Mouse (Mus musculus) heart, adult 2 months (tissue): Measurements from ENCODE around the gene BC005624. TPM values are rescaled to one million over a fixed set of nuclear protein-coding genes. Genes with fewer than 3 reads are reported as not detected.

Source experiments
- DNase-seq, 2 experiments: peaks; one replicate each; pipeline ENCODE4 v3.0.0; 2021
- H3K27ac ChIP-seq: fragments of 200-600 bp; 2 replicates; pipeline ENCODE4 v1.8.1; 2022
- H3K27me3 ChIP-seq: fragments of 200-500 bp; 2 replicates; pipeline ENCODE4 v1.6.1; 2012; ENCODE audit warnings: mild to moderate bottlenecking, low read length, inconsistent platforms, mixed read lengths; ENCODE audit not compliant: control insufficient read depth, insufficient read depth
- H3K36me3 ChIP-seq: fragments of 200-500 bp; 2 replicates; pipeline ENCODE4 v1.6.1; 2012; ENCODE audit warnings: low read length, inconsistent platforms; ENCODE audit not compliant: control insufficient read depth, insufficient read depth
- H3K4me1 ChIP-seq: fragments of 200-500 bp; 2 replicates; pipeline ENCODE4 v1.6.1; 2011; ENCODE audit warnings: low read length; ENCODE audit not compliant: control insufficient read depth, insufficient read depth
- H3K4me3 ChIP-seq: fragments of 200-600 bp; 2 replicates; pipeline ENCODE4 v1.8.1; 2022
- H3K79me2 ChIP-seq: fragments of 200-500 bp; replicated peaks from 2 replicates; pipeline ENCODE4 v1.6.1; 2012; ENCODE audit warnings: mild to moderate bottlenecking, inconsistent platforms, low read length, moderate library complexity, mixed read lengths; ENCODE audit not compliant: control insufficient read depth, insufficient read depth
- H3K9ac ChIP-seq: fragments of 200-500 bp; 2 replicates; pipeline ENCODE4 v1.6.1; 2012; ENCODE audit warnings: low read depth, mild to moderate bottlenecking, control low read depth, inconsistent platforms, low read length, mixed read lengths
- CTCF ChIP-seq: fragments of 200-600 bp; IDR thresholded peaks from 2 replicates; pipeline ENCODE4 v1.8.1; 2022; ENCODE audit warnings: antibody characterized with exemption, mild to moderate bottlenecking, moderate library complexity
- EP300 ChIP-seq: fragments of 200-500 bp; IDR thresholded peaks from 2 replicates; pipeline ENCODE4 v1.6.1; 2011; ENCODE audit warnings: low read depth, low read length, control low read depth; ENCODE audit not compliant: insufficient read depth
- POLR2A ChIP-seq: fragments of 200-500 bp; IDR thresholded peaks from 2 replicates; pipeline ENCODE4 v1.6.1; 2011; ENCODE audit warnings: mild to moderate bottlenecking, low read depth, low read length, control low read depth; ENCODE audit not compliant: insufficient read depth
- WGBS: fragments of 180-500 bp; shearing (Covaris S2); methylation state at CpG from one replicate; pipeline ENCODE4 v1.1.7; 2018; 5-methylcytosine and 5-hydroxymethylcytosine counted together
- intact Hi-C: fragments of 180-260 bp; cut with DNase I; formaldehyde crosslinking; loops from one replicate; pipeline ENCODE4 v1.15.1; 2025
- polyA plus RNA-seq: library from polyadenylated mRNA; depleted of rRNA; stranded (reverse); fragments of >200 nt; gene quantifications from 2 replicates; pipeline ENCODE4 v1.2.3, GENCODE M21; 2012
- total RNA-seq, 2 experiments: library from RNA; stranded (reverse); gene quantifications; 2 replicates each; pipeline ENCODE4 v1.2.3; 2021

The BC005624 gene
- total and polyA plus RNA-seq, 3 experiments, result 14.7 to 21.7 (median 20.6) TPM

DNA sequence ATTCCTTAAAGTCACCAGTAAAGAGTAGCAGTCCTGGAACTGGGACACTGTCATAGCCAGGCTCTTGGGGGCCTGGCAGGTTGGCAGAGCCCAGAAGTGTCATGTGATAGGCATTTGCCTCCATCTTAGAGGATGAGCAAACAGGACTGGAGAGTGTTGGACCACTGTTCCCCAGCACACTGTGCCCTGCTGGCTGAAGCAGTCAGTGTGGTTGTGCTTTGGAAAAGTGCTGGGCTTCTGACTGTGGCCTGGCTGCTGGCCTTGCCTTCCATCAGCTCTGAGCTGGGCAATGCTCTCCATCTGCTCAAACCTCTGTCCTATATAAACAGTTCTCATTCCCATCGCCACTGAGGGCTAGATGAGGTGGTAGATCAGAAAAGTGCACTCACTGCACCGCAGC is 38.2 kb upstream of the BC005624 start:
- H3K79me2 ChIP-seq, result no peaks in the 10 kb centered on the region
- H3K27me3 ChIP-seq, result no peaks in the 10 kb centered on the region
- H3K9ac ChIP-seq, result no peak overlapping the region
- H3K27ac ChIP-seq, result no peak overlapping the region
- DNase-seq, result no peak
- no peaks in the 10 kb centered on the region for H3K36me3 ChIP-seq
- 85% methylated on average over 2 of the region's 2 CpGs for WGBS
- H3K4me3 ChIP-seq, result no peak overlapping the region
- H3K4me1 ChIP-seq, result no peaks in the 10 kb centered on the region
- intact Hi-C loops, result loop anchor here (5.0 kb wide), 1 partner anchor 167 kb away; no protein-coding TSS in a partner anchor
- TF ChIP-seq CTCF (no peak), EP300 (no peak), POLR2A (no peak)

DNA sequence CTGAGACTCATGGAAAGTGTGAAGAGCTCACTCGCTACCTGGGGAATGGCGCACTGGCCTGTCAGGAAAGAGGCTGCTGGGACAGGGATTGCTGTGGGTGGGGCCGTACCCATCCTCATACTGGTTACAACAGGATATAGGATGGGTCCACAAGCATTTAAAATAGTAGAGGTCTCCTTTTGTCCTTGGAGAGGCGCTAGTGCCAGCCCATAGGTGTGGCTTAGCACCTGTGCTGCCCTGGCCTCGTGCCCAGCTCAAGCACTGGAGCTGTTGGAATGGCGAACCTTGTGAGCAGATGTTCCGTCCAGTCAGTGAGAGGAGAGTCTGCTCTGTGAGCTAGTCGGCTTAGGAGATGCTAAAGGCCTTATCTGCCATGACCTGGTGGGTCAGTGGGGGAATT is 37.0 kb upstream of the BC005624 start:
- H3K27me3 ChIP-seq, result no peaks in the 10 kb centered on the region
- H3K4me3 ChIP-seq, result no peak overlapping the region
- TF ChIP-seq EP300 (no peak), POLR2A (no peak), CTCF (no peak)
- H3K4me1 ChIP-seq, result no peaks in the 10 kb centered on the region
- H3K36me3 ChIP-seq, result no peaks in the 10 kb centered on the region
- intact Hi-C loops, result no loop called here
- WGBS, result 75% methylated on average over 8 of the region's 8 CpGs
- no peaks in the 10 kb centered on the region for H3K79me2 ChIP-seq
- H3K27ac ChIP-seq, result no peak overlapping the region
- DNase-seq, result no peak
- no peak overlapping the region for H3K9ac ChIP-seq

DNA sequence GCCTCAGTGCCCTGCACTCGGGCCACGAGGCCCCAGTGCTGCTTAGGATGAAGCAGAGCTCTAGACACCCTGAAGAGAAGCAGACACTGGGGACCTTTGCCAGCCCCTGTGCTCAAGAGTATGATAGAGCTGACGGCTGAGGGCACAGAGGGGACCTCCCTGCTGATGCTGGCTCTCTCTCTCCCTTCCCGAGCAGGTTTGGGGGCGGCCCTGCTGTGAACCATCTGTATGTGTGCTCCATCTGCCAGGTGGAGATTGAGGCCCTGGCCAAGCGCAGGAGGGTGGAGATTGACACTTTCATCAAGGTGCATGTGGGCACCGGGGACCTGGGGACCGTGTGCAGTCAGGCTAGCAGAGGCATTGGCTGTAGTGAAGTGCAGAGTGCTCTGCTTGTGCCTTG is 36.5 kb upstream of the BC005624 start:
- Histone ChIP-seq H3K79me2 (no peaks in the 10 kb centered on the region), H3K36me3 (no peaks in the 10 kb centered on the region), H3K4me3 (no peak overlapping the region), H3K4me1 (no peaks in the 10 kb centered on the region), H3K9ac (no peak overlapping the region), H3K27ac (no peak overlapping the region), H3K27me3 (no peaks in the 10 kb centered on the region)
- intact Hi-C loops, result no loop called here
- no peak for TF ChIP-seq POLR2A
- TF ChIP-seq CTCF, result no peak
- 84% methylated on average over 8 of the region's 8 CpGs for WGBS
- no peak for DNase-seq

DNA sequence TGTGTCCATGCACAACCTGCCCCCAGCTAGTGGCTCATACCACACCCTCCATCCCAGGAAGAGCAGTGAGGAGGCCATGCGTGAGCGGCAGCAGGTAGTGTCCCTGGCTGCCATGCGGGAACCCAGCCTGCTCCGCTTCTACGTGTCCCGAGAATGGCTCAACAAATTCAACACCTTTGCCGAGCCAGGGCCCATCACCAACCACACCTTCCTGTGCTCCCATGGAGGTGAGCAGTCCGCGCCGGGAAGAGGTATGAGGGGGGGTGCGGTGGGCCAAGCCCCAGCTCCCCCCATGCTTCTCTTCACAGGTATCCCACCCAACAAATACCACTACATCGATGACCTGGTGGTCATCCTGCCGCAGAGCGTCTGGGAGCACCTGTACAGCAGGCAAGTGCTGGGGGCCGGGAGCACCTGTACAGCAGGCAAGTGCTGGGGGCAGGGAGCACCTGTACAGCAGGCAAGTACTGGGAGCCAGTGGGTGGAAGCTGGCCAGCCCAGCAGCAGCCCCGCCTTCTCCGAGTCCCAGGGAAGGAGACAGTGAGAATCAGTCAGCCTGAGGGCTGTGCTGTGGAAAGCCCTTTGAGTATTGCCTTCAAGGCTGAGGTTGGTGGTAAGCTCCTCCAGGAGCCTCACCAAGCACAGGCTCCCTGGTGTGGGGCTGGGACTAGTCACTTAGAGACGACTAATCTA is 35.8 kb upstream of the BC005624 start:
- no peak overlapping the region for H3K9ac ChIP-seq
- no peaks in the 10 kb centered on the region for H3K79me2 ChIP-seq
- no peak for TF ChIP-seq POLR2A
- no peak for TF ChIP-seq EP300
- TF ChIP-seq CTCF, result no peak
- H3K36me3 ChIP-seq, result no peaks in the 10 kb centered on the region
- no peaks in the 10 kb centered on the region for H3K27me3 ChIP-seq
- 92% methylated on average over 18 of the region's 18 CpGs for WGBS
- H3K27ac ChIP-seq, result no peak overlapping the region
- H3K4me3 ChIP-seq, result no peak overlapping the region
- no peaks in the 10 kb centered on the region for H3K4me1 ChIP-seq
- intact Hi-C loops, result no loop called here
- DNase-seq, result no peak

DNA sequence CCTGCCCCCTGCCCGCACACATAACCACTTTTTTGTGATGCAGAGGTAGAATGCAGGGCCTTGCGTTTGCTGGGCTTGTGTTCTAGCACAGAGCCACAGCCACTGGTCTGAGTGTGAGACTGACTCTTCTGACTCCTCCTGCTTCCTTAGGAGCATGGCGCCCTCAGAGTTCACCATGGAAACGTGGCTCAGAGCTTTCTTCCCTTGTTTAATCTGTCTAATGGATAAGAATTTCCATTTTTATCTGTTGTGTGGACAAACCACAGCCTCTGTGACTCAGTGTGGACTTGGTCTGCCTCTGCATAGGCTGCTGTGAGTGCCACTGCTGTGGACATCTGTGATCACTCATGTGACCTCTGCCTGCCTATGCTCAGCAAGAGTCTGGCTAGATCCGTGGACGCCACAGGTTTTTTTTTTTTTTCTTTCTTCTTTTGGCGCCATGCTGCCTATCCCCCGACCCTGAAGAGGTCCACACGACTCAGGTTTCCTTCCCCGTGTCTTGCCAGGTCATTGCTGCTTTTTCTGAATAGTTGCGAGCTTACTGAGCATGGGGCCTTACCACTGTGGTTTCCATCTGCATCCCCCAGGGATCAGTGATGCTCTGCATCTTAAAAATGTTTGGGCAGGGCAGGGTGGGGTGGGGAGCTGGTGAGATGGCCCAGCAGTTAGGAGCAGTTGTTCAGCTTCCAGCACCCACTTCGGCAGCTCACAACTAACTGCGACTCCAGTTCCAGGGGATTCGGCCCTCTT is 31.5 kb upstream of the BC005624 start:
- intact Hi-C loops, result no loop called here
- Histone ChIP-seq H3K4me1 (no peaks in the 10 kb centered on the region), H3K36me3 (no peaks in the 10 kb centered on the region), H3K79me2 (no peaks in the 10 kb centered on the region), H3K27ac (no peak overlapping the region), H3K4me3 (no peak overlapping the region), H3K27me3 (no peaks in the 10 kb centered on the region), H3K9ac (no peak overlapping the region)
- 72% methylated on average over 14 of the region's 14 CpGs for WGBS
- TF ChIP-seq POLR2A (no peak), EP300 (no peak), CTCF (no peak)
- no peak for DNase-seq

DNA sequence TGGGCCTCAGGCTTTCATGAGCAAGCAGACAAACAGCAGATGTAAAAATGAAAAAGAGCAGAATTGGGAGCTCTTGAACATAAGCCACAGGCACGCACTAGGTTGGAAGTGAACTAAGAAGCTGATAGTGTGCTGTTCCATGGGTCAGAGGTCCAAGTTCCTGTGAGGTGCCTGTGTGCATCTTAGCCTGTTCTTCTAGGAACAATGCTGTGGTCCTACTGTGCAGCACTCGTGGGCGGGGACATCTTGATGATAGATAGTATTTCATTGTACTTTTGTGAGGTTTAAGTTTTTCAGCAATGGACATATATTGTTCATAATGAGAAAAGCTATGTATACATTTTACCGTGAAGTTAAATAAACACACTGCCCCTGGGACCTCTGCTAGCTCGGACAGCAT is 25.2 kb upstream of the BC005624 start:
- Histone ChIP-seq H3K4me1 (0 out of 2 replicates have a peak, but pooled peaks cover 1% of the 10 kb centered on the region), H3K79me2 (no peaks in the 10 kb centered on the region), H3K27me3 (no peaks in the 10 kb centered on the region), H3K27ac (no peak overlapping the region; the same call in 1 of the 2 replicates), H3K36me3 (no peaks in the 10 kb centered on the region), H3K4me3 (no peak overlapping the region), H3K9ac (no peak overlapping the region)
- no peak for DNase-seq
- 74% methylated on average over 5 of the region's 5 CpGs for WGBS
- intact Hi-C loops, result no loop called here
- TF ChIP-seq CTCF (no peak), EP300 (no peak), POLR2A (no peak)
